In genomic region chr5:115431061-115431897, GRCm38 (mm10) we compare ENCODE assay signal across 10 mouse cellular contexts. TPM values are rescaled to one million over a fixed set of nuclear protein-coding genes. Genes with fewer than 3 reads are reported as not detected.
A peak's percentile ranks its signal among the peaks of the same experiment; 100 is the strongest.
DNase-seq lines count a peak whose midpoint lies in the region; ATAC-seq lines count a peak whose summit lies in the region.
"Had no signal": no experiment of that assay in that cellular context is flagged by ENCODE, and none has a peak within 500 bp of the region (broad histone marks: within the 10 kb centered on the region; RNA-seq: fewer than 3 reads in every experiment).

No protein-coding gene starts in this region.

- peaks cover 50% of the 10 kb centered on the region for H3K27me3 ChIP-seq in heart, embryonic 13.5 days (replicated peaks)
- peaks cover 19% of the 10 kb centered on the region for H3K27me3 ChIP-seq in forebrain, embryonic 10.5 days (ENCODE audit: poor library complexity, severe bottlenecking)
- no peaks in the 10 kb centered on the region for H3K27me3 ChIP-seq in limb, embryonic 15.5 days
- no peaks in the 10 kb centered on the region for H3K27me3 ChIP-seq in stomach, embryonic 14.5 days (ENCODE audit: control insufficient read depth, insufficient read depth, low read length)

- peak overlapping the region; percentile 95 for H3K4me2 ChIP-seq in heart, embryonic 13.5 days
- H3K4me2 ChIP-seq in limb, embryonic 15.5 days = peak overlapping the region; percentile 89
- peak overlapping the region; percentile 92 for H3K4me2 ChIP-seq in stomach, embryonic 14.5 days (replicated peaks; ENCODE audit: low read depth, low read length)

- peak overlapping the region; percentile 92 for H3K9ac ChIP-seq in heart, embryonic 13.5 days
- H3K9ac ChIP-seq in limb, embryonic 15.5 days = peak overlapping the region; percentile 87
- H3K9ac ChIP-seq in stomach, embryonic 14.5 days (replicated peaks; ENCODE audit: low read depth, low read length) = peak overlapping the region; percentile 96; the same call in 1 of the 2 replicates

- H3K36me3 ChIP-seq in heart, embryonic 13.5 days = peaks cover 4% of the 10 kb centered on the region; the same call in 1 of the 2 replicates
- peaks cover 66% of the 10 kb centered on the region for H3K36me3 ChIP-seq in forebrain, embryonic 10.5 days (replicated peaks)
- H3K36me3 ChIP-seq in limb, embryonic 15.5 days = 0 out of 2 replicates have a peak, but pooled peaks cover 6% of the 10 kb centered on the region
- peaks cover 4% of the 10 kb centered on the region; the same call in 1 of the 2 replicates for H3K36me3 ChIP-seq in stomach, embryonic 14.5 days (ENCODE audit: control insufficient read depth, insufficient read depth, low read length)
- H3K36me3 ChIP-seq: G1E had no signal

- peaks cover 38% of the 10 kb centered on the region for H3K4me1 ChIP-seq in heart, embryonic 13.5 days
- peaks cover 79% of the 10 kb centered on the region for H3K4me1 ChIP-seq in forebrain, embryonic 10.5 days
- peaks cover 52% of the 10 kb centered on the region for H3K4me1 ChIP-seq in limb, embryonic 15.5 days
- peaks cover 43% of the 10 kb centered on the region for H3K4me1 ChIP-seq in stomach, embryonic 14.5 days (ENCODE audit: control insufficient read depth, insufficient read depth, low read length)

- no peak for ATAC-seq in heart, embryonic 13.5 days (ENCODE audit: extremely low read depth, insufficient number of reproducible peaks, low FRiP score, low TSS enrichment)
- no peak for ATAC-seq in limb, embryonic 15.5 days (ENCODE audit: insufficient number of reproducible peaks, low FRiP score, low TSS enrichment, low read depth)
- ATAC-seq in stomach, embryonic 14.5 days (ENCODE audit: insufficient number of reproducible peaks, insufficient read depth, low FRiP score, low read depth) = no peak

- H3K9me3 ChIP-seq in heart, embryonic 13.5 days = no peaks in the 10 kb centered on the region
- no peaks in the 10 kb centered on the region for H3K9me3 ChIP-seq in forebrain, embryonic 10.5 days
- H3K9me3 ChIP-seq in limb, embryonic 15.5 days = no peaks in the 10 kb centered on the region
- H3K9me3 ChIP-seq in stomach, embryonic 14.5 days (ENCODE audit: control insufficient read depth, low read depth, low read length) = no peaks in the 10 kb centered on the region

- 0 out of 2 replicates have a peak overlapping the region, but pooled peaks have one; percentile 7 for H3K27ac ChIP-seq in heart, embryonic 13.5 days (replicated peaks)
- peak overlapping the region; percentile 100 for H3K27ac ChIP-seq in forebrain, embryonic 10.5 days
- peak overlapping the region; percentile 74; the same call in 1 of the 2 replicates for H3K27ac ChIP-seq in limb, embryonic 15.5 days
- peak overlapping the region; percentile 10 for H3K27ac ChIP-seq in stomach, embryonic 14.5 days (ENCODE audit: low read length)

- peak overlapping the region; percentile 89 for H3K4me3 ChIP-seq in heart, embryonic 13.5 days
- peak overlapping the region; percentile 99 for H3K4me3 ChIP-seq in forebrain, embryonic 10.5 days
- peak overlapping the region; percentile 95 for H3K4me3 ChIP-seq in limb, embryonic 15.5 days
- H3K4me3 ChIP-seq in stomach, embryonic 14.5 days (ENCODE audit: low read depth, low read length) = peak overlapping the region; percentile 85

- 18% methylated on average over 14 of the region's 14 CpGs for WGBS in heart, embryonic 13.5 days
- 1% methylated on average over 14 of the region's 14 CpGs for WGBS in forebrain, embryonic 10.5 days
- WGBS in limb, embryonic 15.5 days = 17% methylated on average over 14 of the region's 14 CpGs
- WGBS in stomach, embryonic 14.5 days = 12% methylated on average over 14 of the region's 14 CpGs

- no peak for DNase-seq in heart, adult 11 months
- peak; percentile 64 for DNase-seq in MN1 (ENCODE audit: low spot score)
- DNase-seq in forebrain, embryonic 10.5 days (ENCODE audit: extremely low spot score, low spot score) = peak; percentile 62
- DNase-seq in thymus, postnatal 36 days = no peak
- DNase-seq in gastrocnemius, postnatal 10 days = no peak

RNA-seq across cellular contexts. Expression of gene Msi1, which starts 1.9 kb away (rescaled TPM):
- 3.7 and 4.1 TPM in 2 replicates for polyA plus RNA-seq in heart, embryonic 13.5 days (2015; fragmentation: Nextera tagmentation; extraction: Ambion mirVana)
- polyA plus RNA-seq in forebrain, embryonic 10.5 days (2016; fragmentation: Nextera tagmentation; extraction: Ambion mirVana) = 142 and 158 TPM in 2 replicates
- 8.2 and 8.4 TPM in 2 replicates for polyA plus RNA-seq in limb, embryonic 15.5 days (2015; fragmentation: Nextera tagmentation; extraction: Ambion mirVana)
- polyA plus RNA-seq in stomach, embryonic 14.5 days (2014; fragmentation: Nextera tagmentation; extraction: Ambion mirVana) = 15.7 and 17.2 TPM in 2 replicates
- 1 to 10 TPM; 2.6 to 6.1 TPM for total RNA-seq in gastrocnemius, postnatal 10 days (2021)
- total RNA-seq: hematopoietic stem cell, adult 5-6 weeks had no signal

RNA-seq across cellular contexts. Expression of gene Pla2g1b, which starts 34.8 kb away (rescaled TPM):
- polyA plus RNA-seq in heart, embryonic 13.5 days (2015; fragmentation: Nextera tagmentation; extraction: Ambion mirVana) = 0.88 and 1.1 TPM in 2 replicates
- polyA plus RNA-seq in forebrain, embryonic 10.5 days (2016; fragmentation: Nextera tagmentation; extraction: Ambion mirVana) = not detected in 2 replicates
- polyA plus RNA-seq in limb, embryonic 15.5 days (2015; fragmentation: Nextera tagmentation; extraction: Ambion mirVana) = not detected in 2 replicates
- 16.7 and 20.2 TPM in 2 replicates for polyA plus RNA-seq in stomach, embryonic 14.5 days (2014; fragmentation: Nextera tagmentation; extraction: Ambion mirVana)
- not detected for total RNA-seq in gastrocnemius, postnatal 10 days (2021)
- total RNA-seq: G1E; hematopoietic stem cell, adult 5-6 weeks had no signal

RNA-seq across cellular contexts. Expression of gene Sirt4, which starts 53.2 kb away (rescaled TPM):
- 18.9 and 19.8 TPM in 2 replicates for polyA plus RNA-seq in heart, embryonic 13.5 days (2015; fragmentation: Nextera tagmentation; extraction: Ambion mirVana)
- 13.1 and 13.9 TPM in 2 replicates for polyA plus RNA-seq in forebrain, embryonic 10.5 days (2016; fragmentation: Nextera tagmentation; extraction: Ambion mirVana)
- 24.9 and 26.5 TPM in 2 replicates for polyA plus RNA-seq in limb, embryonic 15.5 days (2015; fragmentation: Nextera tagmentation; extraction: Ambion mirVana)
- 20.9 and 23.5 TPM in 2 replicates for polyA plus RNA-seq in stomach, embryonic 14.5 days (2014; fragmentation: Nextera tagmentation; extraction: Ambion mirVana)
- total RNA-seq in gastrocnemius, postnatal 10 days (2021) = 10 to 100 TPM; 12.7 to 16.6 TPM

Comparison
In these comparisons a context has a peak if more than half of its experiments do, and no peak if none do; other contexts are left out.
1. H3K27ac ChIP-seq: peak in every context shown above with its lines; median percentile 100 in forebrain, embryonic 10.5 days; 74 in limb, embryonic 15.5 days; 10 in stomach, embryonic 14.5 days; 7 in heart, embryonic 13.5 days.
2. DNase-seq: peak in MN1 (single experiment) and forebrain, embryonic 10.5 days (single experiment); none in heart, adult 11 months (single experiment), thymus, postnatal 36 days (0 of 2) and gastrocnemius, postnatal 10 days (single experiment).
3. Peak in every context shown above with its lines, with median percentiles within 50 percentile points of each other: H3K4me2 ChIP-seq, H3K4me3 ChIP-seq and H3K9ac ChIP-seq.